Mouse (Mus musculus) c-Kit-positive CD71-negative TER-119-negative erythroid progenitor cells, embryonic 14.5 days (primary cell): ENCODE data around the gene Gm6356.
"Not testable (repeated sequence)": the region's sequence is repeated elsewhere in the genome, so short reads cannot be mapped to it uniquely, and the experiment has no call there.

ENCODE experiments used
- DNase-seq: peaks from one replicate; pipeline ENCODE4 v3.0.0-alpha.2; 2013; ENCODE audit warnings: low read depth

The Gm6356 gene

DNA sequence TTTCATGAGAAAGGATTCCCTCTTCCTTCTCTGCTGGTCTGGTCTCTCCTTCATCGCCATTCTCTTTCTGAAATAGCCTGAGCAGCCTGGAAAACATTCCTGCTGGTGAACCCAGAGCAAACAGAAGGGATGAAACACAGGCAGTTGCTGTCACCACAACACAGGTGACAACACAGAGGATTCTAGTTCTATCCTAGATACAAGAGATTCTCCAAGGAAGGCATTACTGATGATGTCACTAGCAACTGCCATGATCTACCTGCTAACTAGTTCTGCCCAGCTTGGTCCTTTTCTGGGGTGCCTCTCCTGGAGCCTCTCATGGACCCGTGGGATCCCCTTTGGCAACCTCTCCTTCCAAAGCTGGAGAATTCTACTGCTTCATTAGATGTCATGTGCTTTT is at the start of gene Gm6356:
TSS of gene Gm6356 (minus strand) at position 101 of the 400 bp plus-strand sequence.
- DNase-seq, result not testable (repeated sequence)
